Mouse (Mus musculus) MN1 (cell line): ENCODE results near the gene Thada.
A peak's percentile ranks its signal among the peaks of the same experiment; 100 is the strongest.
"Not testable (repeated sequence)": the region's sequence is repeated elsewhere in the genome, so short reads cannot be mapped to it uniquely, and the experiment has no call there.

ENCODE experiments used
- DNase-seq: peaks from one replicate; pipeline ENCODE4 v3.0.0-alpha.2; 2016; ENCODE audit warnings: low spot score

Thada gene

GRCm38 (mm10) chr17:84217696-84218095, 248.3 kb downstream of the Thada start:
- no peak for DNase-seq

- DNase-seq, result no peak
These were observed 250.6 kb downstream of the Thada start for GRCm38 (mm10) chr17:84215264-84215960.

DNA sequence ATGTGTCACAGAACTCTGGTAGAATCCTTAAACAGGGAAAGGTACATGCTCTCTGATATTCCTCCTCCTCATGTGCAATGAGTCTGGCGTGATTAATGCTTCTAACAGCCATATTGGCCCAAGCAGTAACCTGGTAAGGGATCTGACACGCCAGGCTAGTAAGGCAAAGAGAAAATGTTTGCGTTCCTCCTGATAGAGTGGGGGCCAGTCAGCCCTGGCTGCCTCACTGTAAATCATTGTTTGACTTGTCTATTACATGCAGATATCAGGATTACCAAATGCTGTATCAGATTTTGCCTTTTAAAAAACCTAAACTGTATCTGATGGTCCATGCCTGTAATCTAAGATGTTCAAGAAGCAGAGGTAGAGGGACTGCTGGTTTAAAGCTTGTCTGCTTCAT, 252.5 kb downstream of the Thada start:
- no peak for DNase-seq

DNA sequence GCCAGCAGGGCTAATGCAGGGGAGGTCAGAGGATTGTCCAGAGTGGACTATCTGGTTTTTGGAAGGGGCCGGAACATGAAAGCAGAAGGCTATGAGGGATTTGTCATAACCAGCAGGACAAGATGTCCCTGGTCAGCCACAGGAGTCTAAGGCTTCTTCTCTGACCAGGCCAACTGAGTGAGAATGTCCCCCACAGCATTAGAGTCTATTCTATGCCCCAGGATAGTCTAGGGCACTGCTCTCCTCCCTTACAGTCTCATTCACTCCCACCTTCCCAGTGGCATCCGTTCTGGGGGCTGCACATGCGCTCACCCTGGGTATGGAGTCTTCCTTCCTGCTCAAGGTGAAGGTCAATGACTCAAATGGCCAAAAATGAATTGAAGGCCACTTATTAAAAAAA, 258.4 kb downstream of the Thada start:
- DNase-seq, result no peak

GRCm38 (mm10) chr17:84206239-84206638, 259.8 kb downstream of the Thada start:
- no peak for DNase-seq

GRCm38 (mm10) chr17:84204962-84205361, 261.0 kb downstream of the Thada start:
- DNase-seq, result no peak

GRCm38 (mm10) chr17:84203340-84203739, 262.7 kb downstream of the Thada start:
- no peak for DNase-seq

DNA sequence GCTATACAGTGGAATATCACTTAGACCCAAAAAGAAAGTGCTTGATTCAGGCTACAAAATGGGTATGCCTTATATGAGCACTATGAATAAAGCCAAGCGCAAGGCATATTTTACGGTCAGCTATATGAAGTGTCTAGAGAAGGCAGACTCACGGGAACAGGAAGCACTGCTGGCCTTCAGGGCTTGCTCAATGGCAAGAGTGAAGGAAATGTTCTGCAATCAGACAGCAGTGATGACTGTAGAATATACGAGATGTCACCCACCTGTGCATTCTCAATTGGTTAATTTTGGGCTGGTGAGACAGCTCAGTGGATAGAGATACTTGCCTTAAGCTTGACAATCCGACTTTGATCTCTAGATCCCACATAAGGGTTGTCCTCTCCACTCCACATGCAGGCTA, 264.8 kb downstream of the Thada start:
- DNase-seq, result no peak

DNA sequence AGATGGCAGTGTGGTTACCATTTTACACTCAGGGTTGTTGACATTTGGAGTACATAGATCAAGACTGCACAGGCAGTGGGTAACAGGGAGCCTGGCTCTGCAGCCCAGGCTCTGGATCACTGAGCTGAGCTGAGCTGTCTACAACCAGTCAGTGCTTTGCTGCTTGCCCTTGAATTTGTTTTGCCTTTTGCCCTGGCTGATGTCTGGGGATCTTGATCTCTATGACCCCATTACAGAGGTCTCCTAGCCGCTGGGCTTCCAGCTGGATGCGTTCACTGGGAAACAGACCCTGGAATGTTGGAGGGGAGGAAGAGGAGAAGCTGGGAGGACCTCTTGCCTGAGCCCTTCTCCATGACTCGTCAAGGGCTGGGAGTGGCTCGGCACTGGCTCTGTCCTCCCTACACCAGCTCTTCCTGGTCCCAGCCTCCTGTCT, 268.1 kb downstream of the Thada start:
- no peak for DNase-seq

- no peak for DNase-seq
These were observed 269.7 kb downstream of the Thada start for GRCm38 (mm10) chr17:84196329-84196728.

DNA sequence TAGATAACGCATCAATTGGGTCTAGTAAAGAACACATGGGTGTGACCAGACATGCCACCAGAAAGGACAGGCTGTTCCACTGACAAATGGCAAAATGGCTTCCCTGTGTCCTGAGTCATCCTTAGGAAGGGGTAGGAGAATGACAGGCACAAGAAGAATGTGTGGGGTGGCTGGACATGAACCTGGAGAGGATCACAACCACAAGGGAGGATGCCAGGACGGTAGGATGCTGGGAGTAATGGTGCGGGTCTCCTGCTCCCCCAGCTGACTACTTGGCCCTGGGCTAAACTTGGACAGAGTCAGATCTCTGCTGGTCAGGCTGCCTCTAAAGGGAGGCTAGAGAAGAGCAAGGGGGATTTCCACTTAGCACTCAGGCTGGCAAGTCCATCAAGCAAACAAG, 270.2 kb downstream of the Thada start:
- no peak for DNase-seq

- no peak for DNase-seq
These were observed 271.0 kb downstream of the Thada start for GRCm38 (mm10) chr17:84195003-84195395.

GRCm38 (mm10) chr17:84194282-84195002, 271.6 kb downstream of the Thada start:
- no peak for DNase-seq

DNA sequence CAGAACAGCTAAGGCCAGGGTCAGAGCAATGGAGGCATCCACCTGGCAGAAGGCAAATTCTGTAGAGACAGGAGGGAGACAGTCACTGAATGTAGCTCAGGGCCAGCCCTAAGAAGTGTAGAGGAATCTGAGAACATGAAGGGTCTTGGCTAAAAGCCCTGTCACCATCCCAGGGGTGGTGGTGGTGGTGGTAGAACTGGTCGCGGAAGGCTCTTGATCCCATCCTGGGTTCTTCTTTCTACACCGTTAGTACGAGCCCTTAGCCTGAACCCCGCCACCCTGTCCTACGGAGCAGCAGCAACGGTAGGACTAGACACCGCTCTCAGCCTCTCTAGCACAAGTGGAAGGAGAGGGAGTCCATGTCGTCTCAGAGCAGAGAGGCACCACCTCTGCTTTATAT, 272.6 kb downstream of the Thada start:
- no peak for DNase-seq

DNA sequence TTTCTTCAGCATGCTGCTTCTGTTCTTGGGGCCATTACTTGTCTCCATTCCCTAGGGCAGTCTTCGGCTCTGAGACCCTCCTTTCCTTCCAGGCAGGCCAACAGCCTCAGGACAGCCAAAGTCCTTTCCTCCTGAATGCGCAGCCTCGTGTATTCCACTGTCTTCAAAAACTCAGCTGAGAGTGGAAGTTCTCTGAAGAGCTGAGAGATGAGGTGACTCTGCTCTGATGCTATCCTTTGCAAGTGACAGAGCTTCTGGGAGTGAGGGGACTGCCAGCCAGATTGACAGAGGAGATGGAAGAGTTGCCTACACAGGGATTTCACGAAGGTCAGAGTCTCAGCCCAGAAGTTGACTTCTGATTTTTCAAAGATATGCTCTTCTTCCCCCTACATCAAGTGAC, 274.1 kb downstream of the Thada start:
- DNase-seq, result no peak

DNA sequence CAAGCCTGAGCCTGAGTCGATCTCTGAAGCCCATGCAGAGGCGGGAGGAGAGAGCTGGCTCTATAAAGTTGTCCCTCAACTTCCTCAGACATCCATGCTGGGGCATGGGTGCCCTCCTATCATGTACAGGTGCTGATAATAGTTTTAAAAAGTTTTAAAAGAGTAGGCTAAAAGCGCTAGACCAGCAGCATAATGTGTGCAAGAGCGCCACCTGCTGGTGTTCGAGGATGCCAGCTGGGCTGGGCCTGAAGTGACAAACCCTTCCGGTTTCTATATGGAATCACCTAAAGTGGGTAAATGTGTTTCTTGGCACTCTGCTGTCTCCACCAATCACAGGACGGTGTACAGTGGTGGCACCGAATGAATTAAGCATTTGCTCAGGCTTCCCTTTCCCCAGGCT, 275.1 kb downstream of the Thada start:
- DNase-seq, result peak; percentile 84

GRCm38 (mm10) chr17:84189127-84189854, 276.7 kb downstream of the Thada start:
- DNase-seq, result no peak

DNA sequence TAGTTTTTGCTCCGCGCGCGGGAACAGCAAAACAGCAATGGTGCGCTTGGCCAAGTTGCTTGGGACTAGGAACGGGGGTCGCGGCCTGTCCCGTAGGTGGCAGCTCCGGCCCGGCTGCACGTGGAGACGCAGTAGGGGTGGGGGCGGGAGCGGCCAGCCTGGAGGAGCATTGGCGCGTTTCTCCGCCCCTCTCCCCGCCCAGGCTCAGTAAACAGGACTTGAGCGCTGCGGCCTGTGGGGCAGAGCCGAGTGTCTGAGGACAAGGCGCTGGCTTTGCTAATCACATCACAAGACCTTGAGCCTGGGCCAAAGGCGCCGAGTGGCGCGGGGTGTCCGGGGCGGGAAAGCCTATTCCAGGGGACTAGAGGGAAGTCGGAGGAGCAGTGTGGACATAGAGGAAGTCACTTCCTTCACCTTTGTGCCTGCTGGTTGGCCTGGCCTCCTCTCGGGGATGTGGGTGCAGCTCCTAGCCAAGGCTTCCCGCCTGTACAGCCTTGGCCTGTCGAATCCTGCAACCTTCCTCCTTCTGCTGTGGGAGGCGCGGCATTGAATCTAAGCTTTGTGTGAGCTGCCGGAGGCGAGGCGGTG, 277.5 kb downstream of the Thada start:
- peak; percentile 95 for DNase-seq

DNA sequence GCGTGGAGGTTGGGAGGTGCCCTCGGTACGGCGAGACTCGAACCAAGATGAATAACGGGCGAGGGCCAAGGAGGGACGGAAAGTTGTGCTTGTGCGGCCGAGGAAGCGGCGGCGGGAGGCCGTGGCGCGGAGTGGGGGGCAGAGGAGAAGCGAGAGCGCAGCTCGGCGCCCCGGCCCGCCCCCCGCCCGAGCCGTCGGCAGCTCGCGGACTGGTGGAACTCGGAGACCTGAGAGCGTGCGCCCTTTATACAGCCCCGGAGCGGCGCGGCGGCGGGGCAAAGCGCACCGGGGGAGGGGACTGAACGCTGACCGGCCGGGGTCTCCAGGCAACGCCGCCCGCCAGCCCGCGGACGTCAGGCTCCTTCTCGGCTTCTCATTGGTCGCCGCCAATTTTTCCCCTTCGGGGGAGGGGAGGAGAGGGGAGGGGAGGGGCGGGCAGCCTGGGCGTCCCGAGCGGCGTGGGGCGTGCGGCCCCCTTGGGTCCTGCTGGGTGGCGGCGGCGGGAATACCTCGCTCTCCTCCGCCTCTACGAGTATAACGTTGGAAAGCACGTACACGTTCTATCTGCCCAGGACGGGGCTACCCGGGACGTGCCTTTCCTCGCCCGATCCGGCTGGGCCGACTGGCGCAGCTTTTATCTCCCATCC, 278.2 kb downstream of the Thada start, which contains the start of gene Zfp36l2:
Gene Zfp36l2, minus strand, starts transcription at position 221 of the 647 bp plus-strand sequence.
- DNase-seq, result peak; percentile 96

DNA sequence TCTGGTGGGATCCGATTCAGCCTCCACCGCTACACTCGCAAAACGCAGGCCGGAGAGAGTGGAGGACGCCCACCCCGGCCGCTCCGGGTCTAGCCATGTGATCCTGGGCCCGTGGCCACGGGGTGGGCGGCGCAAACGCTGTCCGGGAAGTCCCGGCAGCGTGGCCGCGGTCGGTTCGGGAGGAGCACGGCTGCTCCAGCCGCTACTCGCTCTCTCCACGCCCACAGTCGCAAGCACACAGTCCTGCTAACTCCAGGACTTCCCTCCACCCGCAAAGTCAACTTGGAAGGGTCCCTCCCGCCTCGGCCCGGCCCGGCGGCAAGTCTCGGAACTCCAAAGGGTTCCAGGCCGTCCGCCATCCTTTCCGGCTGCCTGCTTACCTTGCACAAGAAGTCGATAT, 278.7 kb downstream of the Thada start:
- DNase-seq, result not testable (repeated sequence)

- peak; percentile 75 for DNase-seq
These were observed 279.4 kb downstream of the Thada start for GRCm38 (mm10) chr17:84186451-84187202.
